Mouse (Mus musculus) kidney, postnatal 14 days (tissue): ENCODE results near the gene Fggy.

Source experiments
- DNase-seq: peaks from one replicate; pipeline ENCODE4 v3.0.0; 2022; ENCODE audit warnings: mixed read lengths

Gene Fggy

GRCm38 (mm10) chr4:95557333-95557956, at the start of gene Fggy:
Fggy (plus strand) TSS chr4:95557507.
- DNase-seq = peak; percentile 97

DNA sequence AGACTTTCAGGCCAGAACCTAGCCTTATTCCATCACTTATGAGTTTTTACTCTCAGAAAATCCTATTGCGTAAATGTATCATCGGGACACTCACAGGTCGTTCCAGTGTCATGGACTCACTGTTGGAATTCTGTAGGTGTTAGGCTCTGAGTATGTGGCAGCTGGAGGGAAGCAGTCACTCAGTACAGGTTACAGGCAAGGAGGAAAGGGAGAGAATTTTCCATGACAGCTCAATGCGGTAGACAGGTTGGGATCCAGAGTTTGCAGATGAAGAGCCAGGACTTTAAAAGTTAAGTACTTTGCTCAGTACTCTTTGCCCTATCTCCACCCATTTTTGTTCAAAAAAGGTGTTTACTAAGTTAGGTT, 49.4 kb upstream of the Fggy start:
- no peak for DNase-seq

DNA sequence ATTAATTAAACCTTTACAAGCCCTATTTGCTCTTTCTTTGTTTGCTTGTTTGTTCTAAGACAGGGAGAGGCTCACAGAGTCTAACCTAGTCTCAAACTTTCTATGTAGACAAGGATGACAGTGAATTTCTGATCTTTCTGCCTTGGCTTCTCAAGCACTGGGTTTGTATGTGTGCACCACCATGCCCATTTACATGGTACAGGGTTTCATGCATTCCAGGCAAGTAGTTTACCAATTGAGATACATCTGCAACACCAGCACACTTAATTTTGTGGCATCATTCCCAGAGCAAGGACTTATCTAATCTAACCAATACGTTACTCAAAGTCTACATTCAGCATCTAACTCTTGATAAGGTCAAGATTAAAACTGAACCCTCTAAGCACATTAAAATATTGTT, 38.9 kb upstream of the Fggy start:
- no peak for DNase-seq

GRCm38 (mm10) chr4:95519975-95520642, 37.2 kb upstream of the Fggy start:
- DNase-seq = no peak

GRCm38 (mm10) chr4:95520643-95521032, 36.7 kb upstream of the Fggy start:
- no peak for DNase-seq

DNA sequence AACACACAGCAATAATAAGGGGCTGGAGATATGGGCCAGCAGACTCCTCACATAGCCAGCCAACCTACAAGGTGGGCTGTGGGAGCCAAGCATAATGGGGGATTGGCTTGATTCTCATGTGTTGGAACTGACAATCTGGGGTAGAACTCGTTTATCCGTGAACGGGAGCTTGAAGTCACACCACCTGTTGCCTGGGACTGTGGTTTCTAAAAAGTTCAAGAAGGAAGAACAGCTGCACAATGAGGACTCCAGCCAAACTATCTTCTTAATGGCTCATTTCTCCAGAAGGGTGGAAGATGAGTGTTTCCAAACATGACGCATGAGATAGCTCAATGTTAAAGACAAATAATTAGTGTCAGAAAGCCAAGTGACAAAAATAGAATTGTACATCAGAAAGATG, 30.7 kb upstream of the Fggy start:
- no peak for DNase-seq

GRCm38 (mm10) chr4:95530757-95531156, 26.6 kb upstream of the Fggy start:
- no peak for DNase-seq

DNA sequence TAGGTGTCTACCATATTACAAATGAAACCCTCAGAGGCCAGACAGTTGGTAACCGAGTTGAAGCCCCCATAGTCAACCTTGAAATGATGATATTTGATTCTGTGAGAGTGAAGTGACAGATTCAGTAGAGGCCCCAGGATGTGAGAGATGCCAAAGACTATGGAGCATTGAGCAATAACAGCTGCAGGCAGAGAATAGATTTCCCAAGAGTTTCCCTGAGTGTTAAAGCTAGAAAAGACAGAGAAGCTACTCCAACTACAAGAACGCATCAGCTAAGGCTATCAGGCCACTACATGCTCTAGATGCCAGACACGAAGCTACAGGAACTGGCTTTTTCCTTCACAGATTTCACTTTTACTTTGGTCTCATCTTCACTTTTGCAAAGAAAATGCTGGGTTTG, 23.4 kb upstream of the Fggy start:
- no peak for DNase-seq

GRCm38 (mm10) chr4:95541382-95542038, 15.8 kb upstream of the Fggy start:
- no peak for DNase-seq

DNA sequence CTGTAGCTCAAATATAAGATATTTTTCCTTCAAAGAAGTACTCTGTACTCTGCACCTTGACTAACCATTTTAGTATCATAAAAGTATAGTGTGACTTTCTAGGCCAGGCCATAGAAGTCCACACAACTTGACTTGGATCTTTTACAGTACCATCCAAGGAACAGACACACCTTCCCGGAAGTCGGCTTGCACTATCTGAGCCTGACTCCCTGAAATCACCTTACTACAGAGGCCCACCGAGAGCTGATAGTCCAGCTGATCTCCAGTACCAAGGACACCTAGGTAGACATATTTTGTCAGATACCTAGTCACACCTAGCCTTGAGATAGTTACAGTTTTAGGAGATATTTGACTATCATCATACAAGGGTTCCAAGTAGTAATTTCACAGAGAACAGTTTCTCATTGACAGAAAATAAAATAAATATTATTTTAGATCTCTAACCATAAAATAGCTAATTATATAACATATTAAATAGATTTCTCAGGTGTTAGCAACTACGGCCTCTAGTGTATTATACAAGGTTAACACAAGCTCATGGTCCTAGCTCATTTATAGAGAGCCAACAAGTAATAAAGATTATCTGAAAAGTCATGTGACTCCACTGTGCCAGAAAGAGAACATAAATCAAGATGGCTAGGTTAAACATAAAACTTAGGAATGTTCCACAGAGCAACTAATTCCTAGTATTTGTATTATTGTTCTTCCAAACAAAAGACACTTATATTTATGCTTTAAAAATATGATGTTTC, 15.1 kb upstream of the Fggy start:
- no peak for DNase-seq

- no peak for DNase-seq
Observed at GRCm38 (mm10) chr4:95543529-95543928, 13.8 kb upstream of the Fggy start.

DNA sequence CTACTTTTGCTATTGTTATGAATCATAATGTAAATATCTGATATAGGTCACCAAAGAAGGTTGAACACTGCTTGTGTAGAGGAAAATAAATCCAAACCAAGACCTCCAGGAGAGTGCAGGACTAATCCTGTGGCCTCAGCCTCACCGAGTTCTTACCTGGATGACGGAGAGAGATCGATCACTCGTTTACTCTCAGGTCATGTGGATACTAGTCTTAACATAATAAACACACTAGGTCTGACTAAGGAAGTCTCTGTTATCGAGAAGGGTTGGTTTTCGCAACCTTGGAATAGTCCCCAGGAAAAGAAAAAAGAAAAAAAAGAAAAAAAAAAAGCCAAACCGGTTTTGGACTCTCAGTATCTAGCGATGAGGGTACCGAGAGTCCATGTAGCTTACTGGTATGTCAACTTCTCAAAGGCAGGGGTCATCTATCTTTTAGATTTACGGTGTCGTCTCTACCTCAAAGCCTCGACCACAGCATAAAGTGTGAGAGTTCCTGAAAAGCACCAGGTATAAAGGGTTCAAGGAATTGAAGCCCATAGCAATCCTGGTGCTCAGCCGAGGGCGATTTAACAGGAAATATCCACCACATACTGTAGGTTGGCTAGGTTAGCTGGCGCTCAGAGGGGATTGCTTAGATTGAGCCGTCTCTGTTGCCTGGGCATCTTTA, 509 bp upstream of the Fggy start:
- DNase-seq = no peak

DNA sequence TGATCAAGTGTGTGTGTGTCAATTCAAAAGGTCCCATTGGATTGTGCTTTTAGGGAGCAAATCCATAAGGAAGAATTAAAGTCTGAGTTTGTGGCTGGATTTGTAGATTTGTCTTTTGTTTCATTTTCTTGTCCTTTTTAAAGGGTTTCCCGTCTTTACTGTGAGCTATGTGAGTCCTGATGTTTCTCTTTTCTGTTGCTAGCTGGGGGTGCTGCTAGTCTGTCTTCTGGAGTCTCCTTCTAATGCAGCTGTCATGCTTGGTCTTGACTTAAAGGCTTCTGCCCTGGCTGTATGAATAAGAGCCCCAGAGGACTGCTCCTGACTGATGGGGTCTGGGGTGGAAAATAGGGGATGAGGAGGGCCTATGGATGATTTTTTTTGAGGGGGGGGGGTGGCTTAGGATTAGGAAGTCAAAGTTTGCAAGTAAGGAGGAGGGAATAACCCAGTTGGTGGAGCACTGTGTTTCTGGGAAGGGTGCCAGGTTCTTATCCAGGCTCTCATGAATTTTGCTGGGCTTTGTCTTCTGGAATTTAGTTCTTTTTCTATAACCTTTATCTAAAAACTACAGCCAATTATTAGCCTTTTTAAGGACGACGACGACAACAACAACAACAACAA, 1.1 kb downstream of the Fggy start:
- peak; percentile 65 for DNase-seq

GRCm38 (mm10) chr4:95571621-95572020, 14.3 kb downstream of the Fggy start:
- no peak for DNase-seq

GRCm38 (mm10) chr4:95573704-95574103, 16.4 kb downstream of the Fggy start:
- DNase-seq = no peak

GRCm38 (mm10) chr4:95575411-95575911, 18.2 kb downstream of the Fggy start:
- no peak for DNase-seq

- DNase-seq = peak; percentile 60
Observed at GRCm38 (mm10) chr4:95579183-95579582, 21.9 kb downstream of the Fggy start.

DNA sequence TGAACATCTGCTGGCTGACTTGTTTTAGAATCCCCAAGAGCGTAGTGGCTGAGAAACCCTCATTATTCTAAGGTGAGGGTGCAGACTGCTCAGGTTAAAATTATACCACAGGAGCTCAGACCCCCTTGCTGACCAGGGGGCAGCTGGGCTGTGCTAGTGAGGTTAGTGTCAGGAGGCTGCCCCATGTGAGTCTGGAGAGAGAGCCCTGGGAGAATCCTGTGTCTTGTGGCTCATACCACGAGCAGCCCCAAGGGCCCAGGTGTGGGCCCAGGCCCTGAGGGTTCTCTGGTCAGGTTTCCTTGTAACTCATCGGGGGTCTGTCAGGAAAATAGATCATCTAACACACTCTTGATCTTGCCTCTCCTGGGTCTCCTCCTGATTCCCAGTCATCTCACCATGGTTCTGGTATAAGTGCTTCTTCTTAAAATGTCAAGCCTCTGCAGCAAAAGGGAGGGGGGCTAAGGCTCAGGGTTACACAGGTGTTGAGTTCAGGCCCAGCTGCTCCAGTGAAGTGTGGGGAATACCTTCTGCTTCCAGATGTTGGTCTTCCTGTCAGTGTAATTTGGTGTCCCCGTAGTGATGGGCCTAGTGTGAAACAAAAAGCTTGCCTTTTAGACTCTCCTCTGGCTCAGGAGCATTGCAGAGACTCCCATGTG, 26.9 kb downstream of the Fggy start:
- DNase-seq = no peak

- no peak for DNase-seq
Observed at GRCm38 (mm10) chr4:95586274-95587001, 29.1 kb downstream of the Fggy start.

- no peak for DNase-seq
Observed at GRCm38 (mm10) chr4:95588722-95589283, 31.5 kb downstream of the Fggy start.

GRCm38 (mm10) chr4:95590878-95591277, 33.6 kb downstream of the Fggy start:
- DNase-seq = no peak
